Mouse (Mus musculus): ENCODE results near the gene Ssc4d. TPM values are rescaled to one million over a fixed set of nuclear protein-coding genes. Genes with fewer than 3 reads are reported as not detected.
A peak's percentile ranks its signal among the peaks of the same experiment; 100 is the strongest.

The Ssc4d gene
- polyA plus RNA-seq, 1 experiment from 2014 or later = 0.93 TPM

DNA sequence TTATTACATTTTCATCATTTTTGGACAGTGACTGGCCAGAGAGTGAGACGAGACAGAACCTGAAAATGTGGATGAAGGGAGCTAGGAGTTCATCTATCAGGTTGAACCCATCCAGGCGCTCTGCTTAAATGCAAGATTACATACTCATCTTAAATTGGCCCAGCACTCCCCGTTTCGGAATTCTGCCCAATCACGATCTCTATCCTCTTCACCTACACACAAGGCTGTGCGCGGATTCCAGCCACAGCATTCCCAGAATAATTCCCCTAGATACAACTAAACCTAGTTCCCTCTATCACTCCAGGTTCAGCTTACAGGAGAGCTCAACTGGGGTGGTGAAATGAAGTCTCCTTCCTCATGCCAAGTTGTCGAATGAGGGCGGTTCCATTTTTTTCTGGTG, 42.8 kb downstream of the Ssc4d start:
- peaks cover 8% of the 10 kb centered on the region; the same call in 1 of the 2 replicates for H3K4me1 ChIP-seq (ENCODE audit: control insufficient read depth, insufficient read depth, low read length)
- H3K4me2 ChIP-seq = no peak overlapping the region
- ATAC-seq (replicated peaks; ENCODE audit: insufficient number of reproducible peaks, low FRiP score, low TSS enrichment) = no peak
- no peak overlapping the region for H3K27ac ChIP-seq (ENCODE audit: low read depth, low read length)
- no peak overlapping the region for H3K4me3 ChIP-seq (ENCODE audit: low read depth, low read length)
- H3K9me3 ChIP-seq (replicated peaks; ENCODE audit: control insufficient read depth, low read length) = no peaks in the 10 kb centered on the region
- no peaks in the 10 kb centered on the region for H3K27me3 ChIP-seq (ENCODE audit: control insufficient read depth, insufficient read depth, low read length)
- WGBS (ENCODE audit: insufficient replicate concordance) = 84% methylated on average over 9 of the region's 9 CpGs
- 0 out of 2 replicates have a peak overlapping the region, but pooled peaks have one; percentile 12 for H3K9ac ChIP-seq (ENCODE audit: low read depth, low read length)
- H3K36me3 ChIP-seq (ENCODE audit: control insufficient read depth, insufficient read depth, low read length) = peaks cover 24% of the 10 kb centered on the region

DNA sequence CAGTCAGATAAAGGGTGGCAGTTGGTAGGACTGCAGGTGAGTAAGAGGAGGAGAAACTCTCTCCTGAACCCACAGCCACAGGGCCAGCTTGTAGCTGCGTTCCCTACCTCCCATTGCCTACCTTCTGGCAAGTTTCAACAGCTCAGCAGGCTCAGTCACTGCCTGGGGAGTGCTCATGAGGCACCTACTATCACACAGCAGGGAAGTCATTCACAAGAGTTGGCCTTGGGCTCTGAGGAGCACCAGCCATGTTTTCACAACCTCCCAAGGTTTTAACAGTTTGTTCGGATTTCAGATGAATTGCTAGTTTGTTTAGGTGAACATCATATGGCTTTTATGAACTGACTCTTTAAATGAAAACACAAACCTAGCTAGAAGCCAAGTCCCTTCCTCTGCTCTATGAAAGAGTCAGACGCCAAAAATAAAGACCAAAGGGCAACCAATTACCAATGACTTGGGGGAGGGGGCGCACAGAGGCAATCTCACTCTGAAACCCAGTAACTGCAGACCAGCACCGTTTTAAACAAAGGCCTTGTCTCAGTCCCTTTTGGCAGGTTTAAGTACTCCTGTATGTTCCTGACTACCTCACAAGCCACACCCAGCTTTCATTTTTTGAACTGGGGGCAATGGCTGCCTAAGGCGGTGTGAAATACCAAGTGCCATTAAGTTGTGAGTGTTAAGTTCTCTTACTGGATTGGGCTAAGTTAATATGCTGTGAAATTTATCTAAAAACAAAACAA, 44.5 kb downstream of the Ssc4d start:
- Histone ChIP-seq H3K27ac (ENCODE audit: low read depth, low read length) (no peak overlapping the region), H3K4me2 (no peak overlapping the region), H3K4me3 (ENCODE audit: low read depth, low read length) (no peak overlapping the region), H3K4me1 (ENCODE audit: control insufficient read depth, insufficient read depth, low read length) (peaks cover 2% of the 10 kb centered on the region; the same call in 1 of the 2 replicates), H3K9me3 (replicated peaks; ENCODE audit: control insufficient read depth, low read length) (no peaks in the 10 kb centered on the region), H3K36me3 (ENCODE audit: control insufficient read depth, insufficient read depth, low read length) (peaks cover 29% of the 10 kb centered on the region), H3K9ac (ENCODE audit: low read depth, low read length) (no peak overlapping the region), H3K27me3 (ENCODE audit: control insufficient read depth, insufficient read depth, low read length) (no peaks in the 10 kb centered on the region)
- 69% methylated on average over 6 of the region's 6 CpGs for WGBS (ENCODE audit: insufficient replicate concordance)
- no peak for ATAC-seq (replicated peaks; ENCODE audit: insufficient number of reproducible peaks, low FRiP score, low TSS enrichment)

DNA sequence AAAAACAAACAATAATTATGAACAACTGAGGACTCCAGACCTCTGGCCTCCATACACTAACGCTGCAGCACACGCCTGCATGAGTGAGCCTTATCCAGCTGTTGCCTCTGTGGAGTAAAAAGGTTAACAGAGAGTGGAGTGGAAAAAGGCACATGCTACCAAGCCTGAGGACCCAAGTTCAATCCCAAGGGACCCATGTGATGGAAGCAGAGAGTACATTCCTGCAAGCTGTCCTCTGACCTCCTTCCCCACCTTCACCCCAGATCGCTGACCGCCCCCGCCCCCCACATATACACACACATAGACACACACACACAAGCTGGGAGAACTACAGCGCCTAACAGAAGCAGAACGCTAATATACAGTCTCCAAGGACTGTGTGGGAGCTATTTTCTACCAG, 50.4 kb downstream of the Ssc4d start:
- no peaks in the 10 kb centered on the region for H3K4me1 ChIP-seq (ENCODE audit: control insufficient read depth, insufficient read depth, low read length)
- H3K4me2 ChIP-seq = no peak overlapping the region
- H3K9me3 ChIP-seq (replicated peaks; ENCODE audit: control insufficient read depth, low read length) = no peaks in the 10 kb centered on the region
- no peak for ATAC-seq (replicated peaks; ENCODE audit: insufficient number of reproducible peaks, low FRiP score, low TSS enrichment)
- 91% methylated on average over 7 of the region's 7 CpGs for WGBS (ENCODE audit: insufficient replicate concordance)
- H3K36me3 ChIP-seq (ENCODE audit: control insufficient read depth, insufficient read depth, low read length) = peaks cover 42% of the 10 kb centered on the region
- no peak overlapping the region for H3K9ac ChIP-seq (ENCODE audit: low read depth, low read length)
- H3K4me3 ChIP-seq (ENCODE audit: low read depth, low read length) = no peak overlapping the region
- H3K27me3 ChIP-seq (ENCODE audit: control insufficient read depth, insufficient read depth, low read length) = no peaks in the 10 kb centered on the region
- no peak overlapping the region for H3K27ac ChIP-seq (ENCODE audit: low read depth, low read length)

DNA sequence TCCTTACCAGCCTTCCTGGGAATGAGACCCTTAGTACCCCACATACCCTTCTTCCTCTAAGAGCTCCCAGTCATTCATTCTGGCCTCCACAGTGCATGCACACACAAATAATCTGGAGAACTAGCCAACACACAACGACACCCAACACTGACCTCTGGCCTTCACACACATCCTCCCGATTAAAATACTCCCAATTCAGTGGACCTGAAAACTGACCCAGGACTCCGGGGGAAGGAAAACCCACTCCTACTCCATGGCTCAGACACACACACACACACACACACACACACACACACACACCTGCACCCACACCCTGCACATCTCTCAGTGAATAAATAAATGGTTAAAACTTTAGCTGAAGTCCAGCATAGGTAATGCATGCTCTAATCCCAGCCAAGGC, 54.4 kb downstream of the Ssc4d start:
- H3K36me3 ChIP-seq (ENCODE audit: control insufficient read depth, insufficient read depth, low read length) = peaks cover 45% of the 10 kb centered on the region
- ATAC-seq (replicated peaks; ENCODE audit: insufficient number of reproducible peaks, low FRiP score, low TSS enrichment) = no peak
- H3K9ac ChIP-seq (ENCODE audit: low read depth, low read length) = no peak overlapping the region
- 91% methylated on average over 3 of the region's 3 CpGs for WGBS (ENCODE audit: insufficient replicate concordance)
- H3K27me3 ChIP-seq (ENCODE audit: control insufficient read depth, insufficient read depth, low read length) = no peaks in the 10 kb centered on the region
- 0 out of 2 replicates have a peak, but pooled peaks cover 8% of the 10 kb centered on the region for H3K4me1 ChIP-seq (ENCODE audit: control insufficient read depth, insufficient read depth, low read length)
- no peak overlapping the region for H3K4me2 ChIP-seq
- no peaks in the 10 kb centered on the region for H3K9me3 ChIP-seq (replicated peaks; ENCODE audit: control insufficient read depth, low read length)
- H3K4me3 ChIP-seq (ENCODE audit: low read depth, low read length) = no peak overlapping the region
- no peak overlapping the region for H3K27ac ChIP-seq (ENCODE audit: low read depth, low read length)

DNA sequence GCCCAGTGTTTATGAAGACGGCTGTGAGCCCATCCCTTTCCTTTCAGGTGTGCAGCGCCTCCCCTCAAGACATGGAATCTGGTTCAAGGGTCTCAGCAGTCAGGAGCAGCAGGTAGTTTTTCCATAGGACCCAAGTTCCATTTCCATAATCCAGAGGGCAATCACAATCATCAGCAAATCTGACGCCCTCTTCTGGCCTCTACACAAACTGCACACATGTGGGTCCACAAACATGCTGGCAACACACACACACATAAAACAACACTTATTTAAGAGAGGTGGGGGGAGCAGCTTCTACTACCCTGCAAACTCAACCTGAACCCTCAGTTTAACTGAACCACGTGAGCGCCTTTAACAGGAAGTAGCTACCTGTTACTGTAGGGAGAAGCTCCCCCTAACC, 55.7 kb downstream of the Ssc4d start:
- ATAC-seq (replicated peaks; ENCODE audit: insufficient number of reproducible peaks, low FRiP score, low TSS enrichment) = no peak
- H3K27me3 ChIP-seq (ENCODE audit: control insufficient read depth, insufficient read depth, low read length) = no peaks in the 10 kb centered on the region
- peaks cover 42% of the 10 kb centered on the region for H3K36me3 ChIP-seq (ENCODE audit: control insufficient read depth, insufficient read depth, low read length)
- no peak overlapping the region for H3K4me3 ChIP-seq (ENCODE audit: low read depth, low read length)
- 92% methylated on average over 5 of the region's 5 CpGs for WGBS (ENCODE audit: insufficient replicate concordance)
- no peak overlapping the region for H3K9ac ChIP-seq (ENCODE audit: low read depth, low read length)
- no peaks in the 10 kb centered on the region for H3K9me3 ChIP-seq (replicated peaks; ENCODE audit: control insufficient read depth, low read length)
- H3K4me2 ChIP-seq = no peak overlapping the region
- no peak overlapping the region for H3K27ac ChIP-seq (ENCODE audit: low read depth, low read length)
- H3K4me1 ChIP-seq (ENCODE audit: control insufficient read depth, insufficient read depth, low read length) = peaks cover 20% of the 10 kb centered on the region

DNA sequence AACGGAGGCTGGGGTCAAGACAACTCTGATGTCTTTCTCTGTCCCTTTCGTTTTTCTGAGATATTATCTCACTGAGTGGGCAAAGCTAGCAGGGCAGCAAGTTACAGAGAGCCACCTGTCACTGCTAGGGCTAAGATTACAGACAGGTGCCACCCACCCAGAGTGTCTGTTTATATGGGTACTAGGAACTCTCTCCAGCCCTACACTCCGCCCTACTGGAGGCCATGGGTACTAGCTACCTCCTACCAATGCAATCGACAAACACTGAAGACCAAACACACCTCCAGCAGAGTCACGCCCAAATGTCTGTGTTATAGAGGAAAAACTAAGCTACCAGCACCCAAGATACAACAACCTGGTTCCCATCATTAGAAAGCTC, 56.3 kb downstream of the Ssc4d start:
- 91% methylated on average over 5 of the region's 5 CpGs for WGBS (ENCODE audit: insufficient replicate concordance)
- H3K4me1 ChIP-seq (ENCODE audit: control insufficient read depth, insufficient read depth, low read length) = peaks cover 25% of the 10 kb centered on the region
- no peak overlapping the region for H3K9ac ChIP-seq (ENCODE audit: low read depth, low read length)

DNA sequence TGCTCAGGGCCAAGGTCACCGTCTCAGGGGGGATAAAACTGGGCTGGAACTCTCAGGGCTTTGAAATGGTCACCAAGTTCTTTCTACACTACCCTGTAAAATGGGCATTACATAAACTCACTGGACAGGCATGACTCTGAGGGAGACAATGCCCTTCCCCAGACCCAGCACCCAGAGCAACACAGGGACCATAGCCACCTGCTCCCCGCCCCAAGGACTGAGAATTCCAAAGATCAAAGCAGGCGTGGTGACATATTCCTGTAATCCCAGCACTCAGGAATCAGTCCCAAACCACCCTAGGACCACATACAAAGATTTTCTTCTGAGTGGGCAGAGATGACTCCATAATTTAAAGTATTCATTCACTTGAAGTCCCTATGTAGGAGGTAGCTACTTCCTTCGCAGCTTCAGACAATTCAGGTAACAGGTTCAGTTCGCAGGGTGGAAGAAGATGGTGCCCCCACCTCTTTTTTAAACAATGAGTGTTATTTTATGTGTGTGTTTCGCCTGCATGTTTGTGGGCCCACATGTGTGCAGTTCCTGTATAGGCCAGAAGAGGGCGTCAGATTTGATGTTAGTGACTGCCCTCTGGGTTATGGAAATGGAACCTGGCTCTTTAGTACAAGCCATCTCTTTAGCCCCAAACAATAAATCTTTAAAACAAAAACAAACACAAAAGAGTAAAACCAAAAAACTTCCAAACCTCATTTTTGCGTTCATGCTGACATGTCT, 56.8 kb downstream of the Ssc4d start:
- H3K36me3 ChIP-seq (ENCODE audit: control insufficient read depth, insufficient read depth, low read length) = peaks cover 44% of the 10 kb centered on the region
- peaks cover 25% of the 10 kb centered on the region for H3K4me1 ChIP-seq (ENCODE audit: control insufficient read depth, insufficient read depth, low read length)
- H3K27me3 ChIP-seq (ENCODE audit: control insufficient read depth, insufficient read depth, low read length) = no peaks in the 10 kb centered on the region
- no peak overlapping the region for H3K9ac ChIP-seq (ENCODE audit: low read depth, low read length)
- no peak for ATAC-seq (replicated peaks; ENCODE audit: insufficient number of reproducible peaks, low FRiP score, low TSS enrichment)
- no peak overlapping the region for H3K27ac ChIP-seq (ENCODE audit: low read depth, low read length)
- H3K9me3 ChIP-seq (replicated peaks; ENCODE audit: control insufficient read depth, low read length) = no peaks in the 10 kb centered on the region
- H3K4me3 ChIP-seq (ENCODE audit: low read depth, low read length) = no peak overlapping the region
- WGBS (ENCODE audit: insufficient replicate concordance) = 85% methylated on average over 8 of the region's 8 CpGs
- H3K4me2 ChIP-seq = no peak overlapping the region

More for the DNA sequence above, 56.3 kb downstream of the Ssc4d start:
- no peak overlapping the region for H3K4me2 ChIP-seq
- no peaks in the 10 kb centered on the region for H3K27me3 ChIP-seq (ENCODE audit: control insufficient read depth, insufficient read depth, low read length)
- no peak overlapping the region for H3K27ac ChIP-seq (ENCODE audit: low read depth, low read length)
- H3K9me3 ChIP-seq (replicated peaks; ENCODE audit: control insufficient read depth, low read length) = no peaks in the 10 kb centered on the region
- H3K36me3 ChIP-seq (ENCODE audit: control insufficient read depth, insufficient read depth, low read length) = peaks cover 42% of the 10 kb centered on the region
- no peak for ATAC-seq (replicated peaks; ENCODE audit: insufficient number of reproducible peaks, low FRiP score, low TSS enrichment)
- no peak overlapping the region for H3K4me3 ChIP-seq (ENCODE audit: low read depth, low read length)

DNA sequence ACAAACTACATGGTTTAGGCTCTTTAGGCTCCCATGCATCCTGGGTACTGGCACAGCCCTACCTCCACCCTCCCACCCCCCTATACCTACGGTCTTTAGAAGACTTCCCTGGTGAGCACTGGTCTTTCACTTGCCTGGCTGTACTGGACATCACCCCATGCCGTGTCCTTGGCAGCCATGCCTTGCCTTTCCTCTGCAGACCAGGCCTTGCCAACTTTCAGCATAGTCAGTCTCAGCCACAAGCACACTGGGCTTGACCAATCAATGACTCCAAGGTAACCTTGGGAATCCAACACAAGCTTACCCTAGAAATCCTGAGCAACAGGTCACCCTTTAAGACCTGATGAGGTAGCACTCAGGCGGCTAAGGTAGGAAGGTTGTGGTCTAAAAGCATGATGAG, 57.7 kb downstream of the Ssc4d start:
- 90% methylated on average over 3 of the region's 3 CpGs for WGBS (ENCODE audit: insufficient replicate concordance)
- Histone ChIP-seq H3K4me2 (no peak overlapping the region), H3K36me3 (ENCODE audit: control insufficient read depth, insufficient read depth, low read length) (peaks cover 36% of the 10 kb centered on the region), H3K9ac (ENCODE audit: low read depth, low read length) (no peak overlapping the region), H3K27ac (ENCODE audit: low read depth, low read length) (no peak overlapping the region), H3K4me1 (ENCODE audit: control insufficient read depth, insufficient read depth, low read length) (peaks cover 25% of the 10 kb centered on the region), H3K4me3 (ENCODE audit: low read depth, low read length) (no peak overlapping the region), H3K9me3 (replicated peaks; ENCODE audit: control insufficient read depth, low read length) (no peaks in the 10 kb centered on the region), H3K27me3 (ENCODE audit: control insufficient read depth, insufficient read depth, low read length) (no peaks in the 10 kb centered on the region)
- ATAC-seq (replicated peaks; ENCODE audit: insufficient number of reproducible peaks, low FRiP score, low TSS enrichment) = no peak

Data from heart, embryonic 11.5 days (tissue).